Comparison of ENCODE assay signal across 25 mouse cellular contexts in genomic region chr10:10884992-10885391, GRCm38 (mm10).
DNase-seq lines count a peak whose midpoint lies in the region; ATAC-seq and TF ChIP-seq lines count a peak whose summit lies in the region.
"Had no signal": no experiment of that assay in that cellular context is flagged by ENCODE, and none has a peak within 500 bp of the region (broad histone marks: within the 10 kb centered on the region; RNA-seq: fewer than 3 reads in every experiment).

No protein-coding gene starts in this region.

- DNase-seq in left cerebral cortex, postnatal 36 days (ENCODE audit: low spot score in 2 of 2): peak; percentile 13 to 25
- DNase-seq in left cerebral cortex, adult 2 months (ENCODE audit: extremely low spot score in 1 of 2, low spot score in 2 of 2): no peak
- DNase-seq in Muller cell, postnatal 12 days (ENCODE audit: inconsistent ontology term): peak; percentile 25
- peak; percentile 10 for DNase-seq in embryonic facial prominence, embryonic 10.5 days (ENCODE audit: low spot score)
- DNase-seq in forebrain, embryonic 14.5 days (ENCODE audit: low spot score): peak; percentile 58
- DNase-seq in spleen, postnatal 14 days (ENCODE audit: low spot score in 2 of 2): no peak
- no peak for DNase-seq in layer of hippocampus, adult 9-10 months (ENCODE audit: low spot score)
- DNase-seq: adrenal gland, adult 2 months; B cell, adult 2 months; cerebellum, adult 18-20 months; gastrocnemius, adult 2 months; heart, postnatal 36 days; kidney, adult 8-10 months; kidney, postnatal 10 days; liver, postnatal 0 days; lung, postnatal 14 days; thymus, postnatal 25 days had no signal

- H3K9me3 ChIP-seq in embryonic facial prominence, embryonic 10.5 days: no peaks in the 10 kb centered on the region
- no peaks in the 10 kb centered on the region for H3K9me3 ChIP-seq in forebrain, embryonic 14.5 days (replicated peaks; ENCODE audit: control insufficient read depth, low read length)
- H3K9me3 ChIP-seq: G1E; heart, embryonic 15.5 days; limb, embryonic 12.5 days; neural tube, embryonic 15.5 days had no signal

- no peak overlapping the region for H3K4me3 ChIP-seq in left cerebral cortex, adult 2 months
- no peak overlapping the region for H3K4me3 ChIP-seq in embryonic facial prominence, embryonic 10.5 days
- no peak overlapping the region for H3K4me3 ChIP-seq in forebrain, embryonic 14.5 days (ENCODE audit: low read depth, low read length)
- H3K4me3 ChIP-seq: erythroblast, embryonic 14.5 days; gastrocnemius, adult 2 months; heart, embryonic 15.5 days; limb, embryonic 12.5 days; neural tube, embryonic 15.5 days had no signal

- H3K4me1 ChIP-seq in embryonic facial prominence, embryonic 10.5 days: peaks cover 8% of the 10 kb centered on the region; the same call in 1 of the 2 replicates
- no peaks in the 10 kb centered on the region for H3K4me1 ChIP-seq in forebrain, embryonic 14.5 days (ENCODE audit: control insufficient read depth, insufficient read depth, low read length)
- H3K4me1 ChIP-seq: heart, embryonic 15.5 days; limb, embryonic 12.5 days; neural tube, embryonic 15.5 days had no signal

- H3K4me2 ChIP-seq in forebrain, embryonic 14.5 days (ENCODE audit: low read length): no peak overlapping the region
- H3K4me2 ChIP-seq: heart, embryonic 15.5 days; hindbrain, embryonic 14.5 days; limb, embryonic 12.5 days; liver, embryonic 11.5 days; neural tube, embryonic 15.5 days had no signal

- ATAC-seq in forebrain, embryonic 14.5 days: peak; percentile 78; the same call in 1 of the 2 replicates
- ATAC-seq: liver, postnatal 0 days had no signal

- H3K36me3 ChIP-seq in embryonic facial prominence, embryonic 10.5 days (replicated peaks): no peaks in the 10 kb centered on the region
- no peaks in the 10 kb centered on the region for H3K36me3 ChIP-seq in forebrain, embryonic 14.5 days (ENCODE audit: control insufficient read depth, insufficient read depth, low read length)
- H3K36me3 ChIP-seq: G1E; heart, embryonic 15.5 days; limb, embryonic 12.5 days; neural tube, embryonic 15.5 days had no signal

- H3K27ac ChIP-seq in left cerebral cortex, adult 2 months: no peak overlapping the region
- no peak overlapping the region for H3K27ac ChIP-seq in embryonic facial prominence, embryonic 10.5 days (replicated peaks)
- no peak overlapping the region for H3K27ac ChIP-seq in forebrain, embryonic 14.5 days (ENCODE audit: low read depth, low read length)
- H3K27ac ChIP-seq: gastrocnemius, adult 2 months; heart, embryonic 15.5 days; hindbrain, embryonic 14.5 days; limb, embryonic 12.5 days; neural tube, embryonic 15.5 days had no signal

- TF ChIP-seq CTCF in left cerebral cortex, adult 2 months (IDR thresholded peaks at IDR 0.05): no peak

- H3K9ac ChIP-seq in forebrain, embryonic 14.5 days (ENCODE audit: low read length): no peak overlapping the region
- H3K9ac ChIP-seq: heart, embryonic 15.5 days; hindbrain, embryonic 14.5 days; limb, embryonic 12.5 days; liver, postnatal 0 days; neural tube, embryonic 15.5 days had no signal

- intact Hi-C loops in left cerebral cortex, postnatal 36 days (cut with DNase I): no loop called here
- intact Hi-C loops in left cerebral cortex, adult 2 months (cut with DNase I): no loop called here

- 16% methylated on average over 2 of the region's 2 CpGs for WGBS in embryonic facial prominence, embryonic 10.5 days
- WGBS in forebrain, embryonic 14.5 days: 10% methylated on average over 2 of the region's 2 CpGs

- no peaks in the 10 kb centered on the region for H3K27me3 ChIP-seq in embryonic facial prominence, embryonic 10.5 days (replicated peaks; ENCODE audit: low read depth, poor library complexity, severe bottlenecking)
- H3K27me3 ChIP-seq in forebrain, embryonic 14.5 days (replicated peaks; ENCODE audit: control insufficient read depth, insufficient read depth, low read length): no peaks in the 10 kb centered on the region
- H3K27me3 ChIP-seq: CH12.LX; heart, embryonic 15.5 days; limb, embryonic 12.5 days; neural tube, embryonic 15.5 days had no signal

Comparison
In these comparisons a context has a peak if more than half of its experiments do, and no peak if none do; other contexts are left out.
1. DNase-seq: peak in left cerebral cortex, postnatal 36 days (2 of 2), Muller cell, postnatal 12 days (single experiment), embryonic facial prominence, embryonic 10.5 days (single experiment) and forebrain, embryonic 14.5 days (single experiment); none in left cerebral cortex, adult 2 months (0 of 2), spleen, postnatal 14 days (0 of 2) and layer of hippocampus, adult 9-10 months (single experiment).